Mouse (Mus musculus) colon, adult 2 months (tissue): ENCODE data around the gene Adamts15. TPM values are rescaled to one million over a fixed set of nuclear protein-coding genes. Genes with fewer than 3 reads are reported as not detected.

Experiments used
- polyA plus RNA-seq: library from polyadenylated mRNA; depleted of rRNA; stranded (reverse); fragments of >200 nt; gene quantifications from 2 replicates; pipeline ENCODE4 v1.2.3, GENCODE M21; 2012; rRNA removed

Gene Adamts15
- polyA plus RNA-seq = 21.7 and 22.0 TPM in 2 replicates

DNA sequence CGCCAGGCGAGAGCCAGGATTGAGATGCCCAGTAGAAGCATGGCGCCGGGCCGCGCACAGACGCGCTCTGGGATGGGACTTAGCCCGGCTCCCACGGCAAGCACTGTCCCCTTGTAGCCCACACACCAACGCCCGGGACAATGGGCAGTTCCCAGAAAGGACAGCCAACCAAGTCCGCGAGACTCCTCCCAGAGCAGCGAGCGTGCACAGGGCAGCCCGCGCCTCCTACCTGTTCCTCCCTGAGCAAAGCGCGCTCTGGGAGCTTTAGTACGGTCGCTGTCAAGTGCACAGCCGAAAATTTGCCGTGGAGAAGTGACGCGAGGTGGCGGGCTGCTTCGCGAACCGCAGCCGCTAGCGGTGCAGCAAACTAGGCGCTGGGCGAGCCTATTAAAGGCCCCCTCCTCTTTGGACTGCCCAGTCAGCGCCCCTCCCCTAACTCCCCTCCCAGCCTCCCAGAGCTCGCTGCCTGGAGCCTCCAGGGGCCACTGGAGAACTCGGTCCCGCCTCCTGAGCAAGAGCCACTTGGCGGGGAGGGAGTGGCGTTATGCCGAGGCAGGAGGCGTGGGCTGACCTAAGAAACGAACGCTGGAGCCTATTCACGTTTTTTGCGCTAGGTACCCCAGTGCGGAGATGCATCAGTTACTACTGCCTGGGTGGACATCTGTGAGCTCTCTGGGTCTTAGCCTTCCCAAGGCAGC lies at the start of gene Adamts15:
Adamts15 (minus strand) TSS at position 256 of the 698 bp plus-strand sequence.

GRCm38 (mm10) chr9:30942512-30943313 lies 20.5 kb upstream of the Adamts15 start, which contains the start of gene Adamts8:
Gene Adamts8, plus strand, starts transcription at chr9:30942562.

Other genes starting within 250 kb of the Adamts15 start
- gene Adamts8, start 20.1 kb upstream of the Adamts15 start, polyA plus RNA-seq = 3.0 and 3.2 TPM in 2 replicates
- 6.5 and 7.3 TPM in 2 replicates for gene Zbtb44, start 108.2 kb upstream of the Adamts15 start, polyA plus RNA-seq
- 267 and 308 TPM in 2 replicates for gene St14, start 209.4 kb upstream of the Adamts15 start, polyA plus RNA-seq